Mouse (Mus musculus): ENCODE results near the gene Zfhx3. TPM values are rescaled to one million over a fixed set of nuclear protein-coding genes. Genes with fewer than 3 reads are reported as not detected.

The Zfhx3 gene
- total and polyA plus RNA-seq, 3 experiments, result 0.11 to 0.30 TPM; not detected in 1

DNA sequence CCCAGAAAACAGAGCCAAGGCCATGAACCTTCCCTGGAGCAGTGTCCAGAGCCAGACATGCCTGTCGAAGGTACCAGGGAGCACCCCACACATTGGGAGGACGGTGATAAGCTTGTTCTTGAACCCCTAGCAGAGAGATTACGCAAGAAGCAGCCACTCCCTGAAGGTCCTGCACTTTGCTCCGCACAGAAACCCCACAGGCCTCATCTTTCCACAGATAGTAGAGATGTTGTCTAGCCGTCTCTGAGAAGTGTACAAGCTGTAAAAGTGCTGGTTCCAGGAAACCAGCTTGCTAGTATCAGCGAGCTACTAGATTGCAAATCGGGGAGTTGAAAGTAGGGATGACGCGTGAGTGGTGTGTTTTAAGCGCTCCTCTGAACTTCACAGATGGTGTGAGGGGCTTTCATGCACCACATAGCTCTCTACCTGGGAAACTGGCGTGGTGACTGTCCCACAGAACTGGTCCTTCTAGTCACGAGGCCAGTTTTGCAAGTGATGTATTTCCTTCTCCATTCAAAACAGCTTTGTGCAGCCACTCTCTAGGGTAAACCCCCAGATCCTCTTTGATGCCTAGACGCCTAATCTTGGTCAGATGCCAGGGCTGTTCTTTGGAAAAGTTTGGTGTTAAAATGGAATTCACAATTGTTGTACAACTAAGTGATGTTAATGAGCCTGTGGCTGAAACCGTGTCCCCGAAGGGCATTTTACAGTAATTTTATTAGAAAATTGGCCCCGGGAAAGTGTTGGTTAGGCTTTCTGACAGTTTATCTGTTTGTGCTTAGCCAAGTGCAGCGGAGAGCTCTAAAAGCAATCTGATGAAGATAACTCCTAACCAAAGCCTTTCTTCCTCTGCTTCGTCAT lies 993.6 kb downstream of the Zfhx3 start:
- Histone ChIP-seq H3K36me3 (replicated peaks) (no peaks in the 10 kb centered on the region), H3K4me3 (ENCODE audit: low read depth, low read length) (no peak overlapping the region), H3K9me3 (replicated peaks) (peaks cover 75% of the 10 kb centered on the region), H3K4me1 (ENCODE audit: insufficient read depth, low read depth, low read length) (no peaks in the 10 kb centered on the region), H3K27me3 (ENCODE audit: insufficient read depth, low read length) (peaks cover 2% of the 10 kb centered on the region; the same call in 1 of the 2 replicates)
- TF ChIP-seq CTCF (IDR thresholded peaks at IDR 0.05; ENCODE audit: low read depth, low read length) (no peak), TAL1 (conservative IDR thresholded peaks at IDR 0.05; ENCODE audit: low read depth, low read length) (no peak), GATA1 (IDR thresholded peaks at IDR 0.05; ENCODE audit: borderline replicate concordance, low read length) (no peak), POLR2AphosphoS5 (IDR thresholded peaks at IDR 0.05; ENCODE audit: insufficient replicate concordance, low read depth, low read length) (no peak), GATA2 (IDR thresholded peaks at IDR 0.05; ENCODE audit: borderline replicate concordance, low read depth, low read length) (no peak)
- ATAC-seq (ENCODE audit: extremely low read depth, insufficient number of reproducible peaks, low FRiP score, poor library complexity, severe bottlenecking), result no peak
- no peak for DNase-seq (ENCODE audit: low spot score)

- ATAC-seq (ENCODE audit: extremely low read depth, insufficient number of reproducible peaks, low FRiP score, poor library complexity, severe bottlenecking), result no peak
- DNase-seq (ENCODE audit: low spot score), result no peak
Measured at GRCm38 (mm10) chr8:108936695-108937448, 994.4 kb downstream of the Zfhx3 start.

DNA sequence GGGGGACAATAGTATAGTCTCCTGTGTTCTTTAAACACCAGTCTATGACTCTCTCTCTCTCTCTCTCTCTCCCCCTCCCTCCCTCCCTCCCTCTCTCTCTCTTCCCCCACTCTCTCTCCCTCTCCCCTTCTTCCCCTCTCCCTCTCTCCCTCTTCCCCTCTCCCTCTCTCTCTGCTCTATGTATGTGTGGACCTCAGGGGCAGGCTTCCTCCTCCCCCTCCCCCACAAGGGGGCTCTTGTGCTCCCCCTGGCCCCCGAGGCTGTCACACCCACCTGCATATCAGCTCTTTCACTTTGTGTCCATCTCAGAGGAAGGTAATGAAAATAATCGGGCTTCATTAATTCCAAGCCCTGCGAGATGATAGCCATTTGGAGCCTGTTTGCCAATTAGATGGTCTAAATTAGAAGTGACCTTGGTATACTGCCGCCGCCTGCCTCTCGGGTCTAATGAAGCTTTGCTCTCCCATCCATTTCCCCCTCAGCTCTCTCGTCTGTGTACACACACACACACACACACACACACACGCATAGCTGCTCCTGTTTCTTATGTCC lies 995.5 kb downstream of the Zfhx3 start:
- TF ChIP-seq GATA1 (IDR thresholded peaks at IDR 0.05; ENCODE audit: borderline replicate concordance, low read length) (no peak), TAL1 (conservative IDR thresholded peaks at IDR 0.05; ENCODE audit: low read depth, low read length) (no peak), CTCF (IDR thresholded peaks at IDR 0.05; ENCODE audit: low read depth, low read length) (no peak), POLR2AphosphoS5 (IDR thresholded peaks at IDR 0.05; ENCODE audit: insufficient replicate concordance, low read depth, low read length) (no peak), GATA2 (IDR thresholded peaks at IDR 0.05; ENCODE audit: borderline replicate concordance, low read depth, low read length) (no peak)
- no peak for DNase-seq (ENCODE audit: low spot score)
- no peaks in the 10 kb centered on the region for H3K36me3 ChIP-seq (replicated peaks)
- H3K4me1 ChIP-seq (ENCODE audit: insufficient read depth, low read depth, low read length), result no peaks in the 10 kb centered on the region
- peaks cover 2% of the 10 kb centered on the region; the same call in 1 of the 2 replicates for H3K27me3 ChIP-seq (ENCODE audit: insufficient read depth, low read length)
- no peak for ATAC-seq (ENCODE audit: extremely low read depth, insufficient number of reproducible peaks, low FRiP score, poor library complexity, severe bottlenecking)
- no peak overlapping the region for H3K4me3 ChIP-seq (ENCODE audit: low read depth, low read length)
- H3K9me3 ChIP-seq (replicated peaks), result peaks cover 76% of the 10 kb centered on the region

More at GRCm38 (mm10) chr8:108936695-108937448, 994.4 kb downstream of the Zfhx3 start:
- Histone ChIP-seq H3K4me1 (ENCODE audit: insufficient read depth, low read depth, low read length) (no peaks in the 10 kb centered on the region), H3K27me3 (ENCODE audit: insufficient read depth, low read length) (peaks cover 2% of the 10 kb centered on the region; the same call in 1 of the 2 replicates), H3K4me3 (ENCODE audit: low read depth, low read length) (no peak overlapping the region), H3K9me3 (replicated peaks) (peaks cover 82% of the 10 kb centered on the region), H3K36me3 (replicated peaks) (no peaks in the 10 kb centered on the region)
- TF ChIP-seq POLR2AphosphoS5 (IDR thresholded peaks at IDR 0.05; ENCODE audit: insufficient replicate concordance, low read depth, low read length) (no peak), GATA2 (IDR thresholded peaks at IDR 0.05; ENCODE audit: borderline replicate concordance, low read depth, low read length) (no peak), CTCF (IDR thresholded peaks at IDR 0.05; ENCODE audit: low read depth, low read length) (no peak), GATA1 (IDR thresholded peaks at IDR 0.05; ENCODE audit: borderline replicate concordance, low read length) (no peak), TAL1 (conservative IDR thresholded peaks at IDR 0.05; ENCODE audit: low read depth, low read length) (no peak)

DNA sequence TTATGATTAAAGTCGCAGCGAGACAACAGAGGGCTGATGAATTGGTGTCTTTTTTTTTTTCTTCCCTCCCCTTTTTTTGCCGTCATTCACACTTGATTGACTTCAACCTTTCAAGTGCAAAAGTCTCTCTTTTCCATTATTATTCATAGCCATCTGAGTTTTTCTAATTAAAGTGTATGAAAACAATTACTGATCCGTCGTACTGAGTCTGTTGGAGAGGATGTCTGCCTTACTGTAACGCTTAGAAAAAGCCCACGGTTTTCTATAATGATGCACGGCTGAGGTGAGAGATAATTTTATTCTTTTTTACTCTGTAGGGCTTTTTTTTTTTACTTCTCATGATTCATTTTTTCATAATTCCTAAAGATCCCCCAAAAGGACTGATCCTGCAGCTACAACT lies 1000.2 kb downstream of the Zfhx3 start:
- Histone ChIP-seq H3K4me3 (ENCODE audit: low read depth, low read length) (no peak overlapping the region), H3K9me3 (replicated peaks) (peaks cover 83% of the 10 kb centered on the region), H3K36me3 (replicated peaks) (no peaks in the 10 kb centered on the region), H3K27me3 (ENCODE audit: insufficient read depth, low read length) (no peaks in the 10 kb centered on the region), H3K4me1 (ENCODE audit: insufficient read depth, low read depth, low read length) (no peaks in the 10 kb centered on the region)
- no peak for ATAC-seq (ENCODE audit: extremely low read depth, insufficient number of reproducible peaks, low FRiP score, poor library complexity, severe bottlenecking)
- no peak for DNase-seq (ENCODE audit: low spot score)
- TF ChIP-seq POLR2AphosphoS5 (IDR thresholded peaks at IDR 0.05; ENCODE audit: insufficient replicate concordance, low read depth, low read length) (no peak), GATA1 (IDR thresholded peaks at IDR 0.05; ENCODE audit: borderline replicate concordance, low read length) (no peak), TAL1 (conservative IDR thresholded peaks at IDR 0.05; ENCODE audit: low read depth, low read length) (no peak), GATA2 (IDR thresholded peaks at IDR 0.05; ENCODE audit: borderline replicate concordance, low read depth, low read length) (no peak), CTCF (IDR thresholded peaks at IDR 0.05; ENCODE audit: low read depth, low read length) (no peak)

GRCm38 (mm10) chr8:108943132-108943531 lies 1000.7 kb downstream of the Zfhx3 start:
- no peaks in the 10 kb centered on the region for H3K36me3 ChIP-seq (replicated peaks)
- H3K4me3 ChIP-seq (ENCODE audit: low read depth, low read length), result no peak overlapping the region

More at GRCm38 (mm10) chr8:108943132-108943531, 1000.7 kb downstream of the Zfhx3 start:
- DNase-seq (ENCODE audit: low spot score) (no peak), ATAC-seq (ENCODE audit: extremely low read depth, insufficient number of reproducible peaks, low FRiP score, poor library complexity, severe bottlenecking) (no peak)
- Histone ChIP-seq H3K4me1 (ENCODE audit: insufficient read depth, low read depth, low read length) (no peaks in the 10 kb centered on the region), H3K27me3 (ENCODE audit: insufficient read depth, low read length) (no peaks in the 10 kb centered on the region), H3K9me3 (replicated peaks) (peaks cover 84% of the 10 kb centered on the region)
- TF ChIP-seq GATA2 (IDR thresholded peaks at IDR 0.05; ENCODE audit: borderline replicate concordance, low read depth, low read length), result no peak
- no peak for TF ChIP-seq GATA1 (IDR thresholded peaks at IDR 0.05; ENCODE audit: borderline replicate concordance, low read length)
- no peak for TF ChIP-seq CTCF (IDR thresholded peaks at IDR 0.05; ENCODE audit: low read depth, low read length)
- TF ChIP-seq POLR2AphosphoS5 (IDR thresholded peaks at IDR 0.05; ENCODE audit: insufficient replicate concordance, low read depth, low read length), result no peak
